8 mouse cellular contexts compared by ENCODE assay signal in genomic region chr4:119195582-119196320, GRCm38 (mm10). TPM values are rescaled to one million over a fixed set of nuclear protein-coding genes. Genes with fewer than 3 reads are reported as not detected.
DNase-seq lines count a peak whose midpoint lies in the region; ATAC-seq and TF ChIP-seq lines count a peak whose summit lies in the region.

No protein-coding gene starts in this region.

- H3K27ac ChIP-seq in testis, adult 2 months (ENCODE audit: control insufficient read depth, insufficient read depth, low read depth, low read length) = 0 out of 2 replicates have a peak overlapping the region, but pooled peaks have one; percentile 36
- H3K27ac ChIP-seq in kidney, embryonic 16.5 days (ENCODE audit: low read length) = peak overlapping the region; percentile 35
- peak overlapping the region; percentile 85 for H3K27ac ChIP-seq in midbrain, postnatal 0 days (ENCODE audit: low read depth, low read length)

- peak overlapping the region; percentile 94 for H3K4me3 ChIP-seq in testis, adult 2 months (ENCODE audit: control insufficient read depth, low read depth, low read length)
- H3K4me3 ChIP-seq in kidney, embryonic 16.5 days (ENCODE audit: low read length) = peak overlapping the region; percentile 82
- H3K4me3 ChIP-seq in midbrain, postnatal 0 days (ENCODE audit: low read depth, low read length) = peak overlapping the region; percentile 70

- no peaks in the 10 kb centered on the region for H3K9me3 ChIP-seq in kidney, embryonic 16.5 days (ENCODE audit: low read length)
- H3K9me3 ChIP-seq in midbrain, postnatal 0 days (ENCODE audit: low read length) = no peaks in the 10 kb centered on the region

- peaks cover 6% of the 10 kb centered on the region for H3K4me1 ChIP-seq in testis, adult 2 months (ENCODE audit: control insufficient read depth, insufficient read depth, low read length)
- H3K4me1 ChIP-seq in kidney, embryonic 16.5 days (ENCODE audit: insufficient read depth, low read length) = 0 out of 2 replicates have a peak, but pooled peaks cover 11% of the 10 kb centered on the region
- peaks cover 10% of the 10 kb centered on the region for H3K4me1 ChIP-seq in midbrain, postnatal 0 days (ENCODE audit: insufficient read depth, low read length)

- peak overlapping the region; percentile 77 for H3K4me2 ChIP-seq in kidney, embryonic 16.5 days (replicated peaks; ENCODE audit: low read depth, low read length)
- peak overlapping the region; percentile 71 for H3K4me2 ChIP-seq in midbrain, postnatal 0 days (ENCODE audit: low read depth, low read length, poor library complexity, severe bottlenecking)

- no peaks in the 10 kb centered on the region for H3K27me3 ChIP-seq in testis, adult 2 months (ENCODE audit: control insufficient read depth, insufficient read depth, low read length)
- no peaks in the 10 kb centered on the region for H3K27me3 ChIP-seq in kidney, embryonic 16.5 days (ENCODE audit: insufficient read depth, low read length)
- no peaks in the 10 kb centered on the region for H3K27me3 ChIP-seq in midbrain, postnatal 0 days (ENCODE audit: insufficient read depth, low read length)

- TF ChIP-seq CTCF in testis, adult 2 months (IDR thresholded peaks at IDR 0.05; ENCODE audit: control insufficient read depth, insufficient read depth, insufficient replicate concordance, low read depth, low read length) = no peak
- no peak for TF ChIP-seq CTCF in midbrain, postnatal 0 days (IDR thresholded peaks at IDR 0.05)

- peak; percentile 50 for DNase-seq in cerebellum, adult 11-12 months
- DNase-seq in cerebellum, postnatal 25 days = no peak
- no peak for DNase-seq in testis, postnatal 10 days (ENCODE audit: low spot score)
- DNase-seq in midbrain, postnatal 0 days (ENCODE audit: low spot score) = no peak
- no peak for DNase-seq in left cerebral cortex, postnatal 14 days (ENCODE audit: low spot score in 2 of 2)
- DNase-seq in yolk sac, embryonic 10.5 days (ENCODE audit: low spot score) = no peak

- intact Hi-C loops in left cerebral cortex, postnatal 14 days (cut with DNase I) = no loop called here

- 10% methylated on average over 17 of the region's 18 CpGs for WGBS in kidney, embryonic 16.5 days
- 2% methylated on average over 18 of the region's 18 CpGs for WGBS in midbrain, postnatal 0 days

- ATAC-seq in kidney, embryonic 16.5 days (ENCODE audit: low FRiP score, low TSS enrichment) = peak; percentile 16; the same call in 1 of the 2 replicates
- ATAC-seq in midbrain, postnatal 0 days (ENCODE audit: low FRiP score) = 0 out of 2 replicates have a peak, but pooled peaks have one; percentile 14

- peak overlapping the region; percentile 88 for H3K9ac ChIP-seq in kidney, embryonic 16.5 days (replicated peaks; ENCODE audit: low read length)
- H3K9ac ChIP-seq in midbrain, postnatal 0 days (replicated peaks; ENCODE audit: low read length, poor library complexity, severe bottlenecking) = peak overlapping the region; percentile 85

- TF ChIP-seq POLR2A in testis, adult 2 months (IDR thresholded peaks at IDR 0.05; ENCODE audit: control insufficient read depth, low read depth, low read length) = no peak

- peaks cover under 1% of the 10 kb centered on the region; the same call in 1 of the 2 replicates for H3K36me3 ChIP-seq in testis, adult 2 months (ENCODE audit: control insufficient read depth, insufficient read depth, low read length)
- peaks cover 1% of the 10 kb centered on the region for H3K36me3 ChIP-seq in kidney, embryonic 16.5 days (ENCODE audit: insufficient read depth, low read length)
- no peaks in the 10 kb centered on the region for H3K36me3 ChIP-seq in midbrain, postnatal 0 days (ENCODE audit: insufficient read depth, low read length)

RNA-seq across cellular contexts. Expression of gene Svbp, which starts 0.6 kb away (rescaled TPM):
- 186 and 207 TPM in 2 replicates for polyA plus RNA-seq in testis, adult 2 months (2012; rRNA removed)
- polyA plus RNA-seq in kidney, embryonic 16.5 days (2015; fragmentation: Nextera tagmentation; extraction: Ambion mirVana) = 121 and 125 TPM in 2 replicates
- total RNA-seq in midbrain, postnatal 0 days (2014; rRNA removed) = 66.3 and 83.1 TPM in 2 replicates
- polyA plus RNA-seq in midbrain, postnatal 0 days (2015; fragmentation: Nextera tagmentation; extraction: Ambion mirVana) = 196 and 200 TPM in 2 replicates
- total RNA-seq in left cerebral cortex, postnatal 14 days (2021) = 10 to 100 TPM; 19.7 to 22.1 TPM

RNA-seq across cellular contexts. Expression of gene Ermap, which starts 5.9 kb away (rescaled TPM):
- 0.17 and 0.18 TPM in 2 replicates for polyA plus RNA-seq in testis, adult 2 months (2012; rRNA removed)
- 1.4 and 1.8 TPM in 2 replicates for polyA plus RNA-seq in kidney, embryonic 16.5 days (2015; fragmentation: Nextera tagmentation; extraction: Ambion mirVana)
- total RNA-seq in midbrain, postnatal 0 days (2014; rRNA removed) = 0.33 and 2.5 TPM in 2 replicates
- 0.31 and 0.93 TPM in 2 replicates for polyA plus RNA-seq in midbrain, postnatal 0 days (2015; fragmentation: Nextera tagmentation; extraction: Ambion mirVana)
- total RNA-seq in left cerebral cortex, postnatal 14 days (2021) = under 1 TPM; 0.15 to 0.27 TPM

RNA-seq across cellular contexts. Expression of gene Zfp691, which starts 21.8 kb away (rescaled TPM):
- polyA plus RNA-seq in testis, adult 2 months (2012; rRNA removed) = 25.9 and 28.6 TPM in 2 replicates
- 9.5 and 9.8 TPM in 2 replicates for polyA plus RNA-seq in kidney, embryonic 16.5 days (2015; fragmentation: Nextera tagmentation; extraction: Ambion mirVana)
- total RNA-seq in midbrain, postnatal 0 days (2014; rRNA removed) = 2.3 and 4.1 TPM in 2 replicates
- polyA plus RNA-seq in midbrain, postnatal 0 days (2015; fragmentation: Nextera tagmentation; extraction: Ambion mirVana) = 2.5 and 3.3 TPM in 2 replicates
- total RNA-seq in left cerebral cortex, postnatal 14 days (2021) = 1 to 10 TPM; 6.2 to 8.1 TPM

RNA-seq across cellular contexts. Expression of gene Tmem269, which starts 22.3 kb away (rescaled TPM):
- polyA plus RNA-seq in testis, adult 2 months (2012; rRNA removed) = 114 and 136 TPM in 2 replicates
- not detected in 2 replicates for polyA plus RNA-seq in kidney, embryonic 16.5 days (2015; fragmentation: Nextera tagmentation; extraction: Ambion mirVana)
- 0.11 TPM in 1 of 2 replicates, not detected in the other for total RNA-seq in midbrain, postnatal 0 days (2014; rRNA removed)
- 0.43 and 0.83 TPM in 2 replicates for polyA plus RNA-seq in midbrain, postnatal 0 days (2015; fragmentation: Nextera tagmentation; extraction: Ambion mirVana)
- total RNA-seq in left cerebral cortex, postnatal 14 days (2021) = under 1 TPM; 0.48 to 0.55 TPM

RNA-seq across cellular contexts. Expression of gene AU022252, which starts 36.8 kb away (rescaled TPM):
- 14.1 and 18.6 TPM in 2 replicates for polyA plus RNA-seq in testis, adult 2 months (2012; rRNA removed)
- polyA plus RNA-seq in kidney, embryonic 16.5 days (2015; fragmentation: Nextera tagmentation; extraction: Ambion mirVana) = 31.1 and 33.7 TPM in 2 replicates
- total RNA-seq in midbrain, postnatal 0 days (2014; rRNA removed) = 13.6 and 30.0 TPM in 2 replicates
- polyA plus RNA-seq in midbrain, postnatal 0 days (2015; fragmentation: Nextera tagmentation; extraction: Ambion mirVana) = 20.1 and 22.1 TPM in 2 replicates
- 10 to 100 TPM; 31.6 to 34.9 TPM for total RNA-seq in left cerebral cortex, postnatal 14 days (2021)

Comparison
In these comparisons a context has a peak if more than half of its experiments do, and no peak if none do; other contexts are left out.
1. H3K27ac ChIP-seq: peak in every context shown above with its lines; median percentile 85 in midbrain, postnatal 0 days; 36 in testis, adult 2 months; 35 in kidney, embryonic 16.5 days.